Mouse (Mus musculus): ENCODE measurements at regions not wholly inside any gene's neighbourhood (a gene's known extent, or its start where the extent isn't known, plus 50 kb on each side); places are given as distances from the start of the nearest gene placed in this dataset.
"Not testable (repeated sequence)": the region's sequence is repeated elsewhere in the genome, so short reads cannot be mapped to it uniquely, and the experiment has no call there.

DNA sequence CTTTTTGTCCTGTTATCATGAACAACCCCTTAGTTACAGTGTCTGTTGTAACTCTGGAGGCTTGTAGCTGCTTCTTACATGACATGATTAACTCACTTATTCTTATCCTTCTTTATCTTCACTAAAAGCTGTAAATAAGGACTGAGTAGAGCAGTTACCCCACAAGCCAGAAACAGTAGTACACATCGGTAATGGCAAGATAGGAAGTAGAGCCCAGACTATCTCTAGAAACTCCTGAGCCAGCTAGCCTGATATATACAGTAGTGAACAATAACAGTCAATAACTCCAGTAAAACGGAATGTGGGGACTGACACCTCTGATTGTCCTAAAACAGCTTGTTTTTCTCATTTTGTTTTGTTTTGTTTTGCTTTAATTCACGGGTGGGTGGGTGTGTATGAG is 80.9 kb upstream of the Adss start:
- WGBS (ENCODE audit: insufficient replicate concordance) = 35% methylated on average over 3 of the region's 3 CpGs
- H3K36me3 ChIP-seq (ENCODE audit: control insufficient read depth, insufficient read depth); H3K27me3 ChIP-seq (ENCODE audit: control insufficient read depth, insufficient read depth, low read depth, low read length); H3K27ac ChIP-seq (ENCODE audit: low read length); H3K9ac ChIP-seq (ENCODE audit: low read depth, low read length); H3K9me3 ChIP-seq (replicated peaks; ENCODE audit: control insufficient read depth, low read length); H3K4me2 ChIP-seq (ENCODE audit: low read depth, low read length); H3K4me3 ChIP-seq (ENCODE audit: low read depth, low read length); H3K4me1 ChIP-seq (ENCODE audit: control insufficient read depth, low read depth, low read length): not testable (repeated sequence)
- ATAC-seq (ENCODE audit: low read depth) = peak; percentile 32; the same call in 1 of the 2 replicates

DNA sequence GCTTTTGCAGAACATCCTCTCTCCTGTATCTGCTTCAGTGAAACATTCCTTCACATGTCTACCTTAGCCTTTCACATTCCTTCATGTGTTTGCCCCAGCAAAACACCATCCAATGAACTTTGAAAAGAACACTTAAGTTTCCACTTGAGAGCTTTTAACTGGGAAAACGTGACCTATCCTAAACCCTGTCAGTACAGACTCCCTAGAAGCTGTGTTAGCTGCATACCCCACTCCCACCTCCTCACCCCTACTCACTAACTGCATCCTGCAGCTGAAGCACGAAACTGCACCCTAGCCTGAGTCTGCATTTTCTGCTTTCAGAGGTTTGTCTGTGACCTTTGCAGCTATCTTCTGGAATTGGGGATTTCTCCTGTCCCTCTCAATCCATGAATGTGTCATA is 81.7 kb upstream of the Catspere2 start:
- H3K9ac ChIP-seq (ENCODE audit: low read depth, low read length) = no peak overlapping the region
- 45% methylated on average over 2 of the region's 2 CpGs for WGBS (ENCODE audit: insufficient replicate concordance)
- H3K9me3 ChIP-seq (replicated peaks; ENCODE audit: control insufficient read depth, low read length) = no peaks in the 10 kb centered on the region
- no peak for ATAC-seq (ENCODE audit: low read depth)
- no peaks in the 10 kb centered on the region for H3K36me3 ChIP-seq (ENCODE audit: control insufficient read depth, insufficient read depth)
- H3K4me1 ChIP-seq (ENCODE audit: control insufficient read depth, low read depth, low read length) = no peaks in the 10 kb centered on the region
- no peak overlapping the region for H3K4me2 ChIP-seq (ENCODE audit: low read depth, low read length)
- H3K27me3 ChIP-seq (ENCODE audit: control insufficient read depth, insufficient read depth, low read depth, low read length) = no peaks in the 10 kb centered on the region
- no peak overlapping the region for H3K4me3 ChIP-seq (ENCODE audit: low read depth, low read length)
- H3K27ac ChIP-seq (ENCODE audit: low read length) = no peak overlapping the region

- not testable (repeated sequence) for H3K27ac ChIP-seq (ENCODE audit: low read length); H3K4me2 ChIP-seq (ENCODE audit: low read depth, low read length); H3K9me3 ChIP-seq (replicated peaks; ENCODE audit: control insufficient read depth, low read length); H3K36me3 ChIP-seq (ENCODE audit: control insufficient read depth, insufficient read depth); H3K9ac ChIP-seq (ENCODE audit: low read depth, low read length); H3K4me1 ChIP-seq (ENCODE audit: control insufficient read depth, low read depth, low read length); ATAC-seq (ENCODE audit: low read depth); H3K27me3 ChIP-seq (ENCODE audit: control insufficient read depth, insufficient read depth, low read depth, low read length); H3K4me3 ChIP-seq (ENCODE audit: low read depth, low read length)
- 80% methylated on average over 22 of the region's 22 CpGs for WGBS (ENCODE audit: insufficient replicate concordance)
Measured at GRCm38 (mm10) chr1:177928391-177929010, 54.7 kb upstream of the Catspere2 start.
